Comparison of ENCODE assay signal across 8 mouse cellular contexts in genomic region chr17:22739173-22739572, GRCm38 (mm10).
DNase-seq lines count a peak whose midpoint lies in the region; ATAC-seq and TF ChIP-seq lines count a peak whose summit lies in the region.

No protein-coding gene starts in this region.

- ATAC-seq in heart, postnatal 0 days (ENCODE audit: insufficient read depth, low read depth): 0 out of 2 replicates have a peak, but pooled peaks have one; percentile 7
- peak; percentile 25; the same call in 1 of the 2 replicates for ATAC-seq in hindbrain, postnatal 0 days
- ATAC-seq in midbrain, embryonic 14.5 days (ENCODE audit: low FRiP score, low TSS enrichment): no peak

- WGBS in heart, postnatal 0 days: 6% methylated on average over 12 of the region's 12 CpGs
- WGBS in hindbrain, postnatal 0 days: 7% methylated on average over 12 of the region's 12 CpGs
- WGBS in midbrain, embryonic 14.5 days: 14% methylated on average over 12 of the region's 12 CpGs

- peak overlapping the region; percentile 47 for H3K27ac ChIP-seq in heart, postnatal 0 days (ENCODE audit: low read depth)
- peak overlapping the region; percentile 71 for H3K27ac ChIP-seq in brown adipose tissue, adult 24 weeks (replicated peaks; ENCODE audit: low read depth, low read length)
- peak overlapping the region; percentile 79 for H3K27ac ChIP-seq in hindbrain, postnatal 0 days
- H3K27ac ChIP-seq in midbrain, embryonic 14.5 days (replicated peaks; ENCODE audit: low read depth, low read length): peak overlapping the region; percentile 87

- TF ChIP-seq EP300 in heart, postnatal 0 days (IDR thresholded peaks at IDR 0.05; ENCODE audit: low read depth): no peak

- no peak for DNase-seq in heart, postnatal 0 days (ENCODE audit: low spot score)
- no peak for DNase-seq in heart, postnatal 4 days
- DNase-seq in hindbrain, postnatal 0 days (ENCODE audit: low spot score): no peak
- DNase-seq in midbrain, embryonic 14.5 days: no peak
- DNase-seq in adrenal gland, postnatal 25 days: no peak
- no peak for DNase-seq in thymus, postnatal 36 days
- DNase-seq in layer of hippocampus, adult 11-12 months (ENCODE audit: low spot score): no peak

- H3K27me3 ChIP-seq in heart, postnatal 0 days (ENCODE audit: control insufficient read depth, insufficient read depth, low read length): no peaks in the 10 kb centered on the region
- no peaks in the 10 kb centered on the region for H3K27me3 ChIP-seq in hindbrain, postnatal 0 days (ENCODE audit: insufficient read depth, low read length)
- no peaks in the 10 kb centered on the region for H3K27me3 ChIP-seq in midbrain, embryonic 14.5 days (ENCODE audit: control insufficient read depth, insufficient read depth, low read length)

- H3K9me3 ChIP-seq in heart, postnatal 0 days (replicated peaks; ENCODE audit: control insufficient read depth, low read length): no peaks in the 10 kb centered on the region
- peaks cover 3% of the 10 kb centered on the region; the same call in 1 of the 2 replicates for H3K9me3 ChIP-seq in hindbrain, postnatal 0 days (ENCODE audit: low read length)
- H3K9me3 ChIP-seq in midbrain, embryonic 14.5 days (ENCODE audit: control insufficient read depth, low read length): peaks cover 14% of the 10 kb centered on the region

- TF ChIP-seq CTCF in heart, postnatal 0 days (IDR thresholded peaks at IDR 0.05; ENCODE audit: low read depth): no peak
- TF ChIP-seq CTCF in hindbrain, postnatal 0 days (IDR thresholded peaks at IDR 0.05; ENCODE audit: low read depth): no peak

- H3K4me2 ChIP-seq in heart, postnatal 0 days (ENCODE audit: low read depth, low read length): peak overlapping the region; percentile 59
- H3K4me2 ChIP-seq in hindbrain, postnatal 0 days (ENCODE audit: low read depth, low read length): peak overlapping the region; percentile 58
- peak overlapping the region; percentile 52 for H3K4me2 ChIP-seq in midbrain, embryonic 14.5 days (ENCODE audit: low read length)

- no peaks in the 10 kb centered on the region; the same call in 1 of the 2 replicates for H3K36me3 ChIP-seq in heart, postnatal 0 days (replicated peaks; ENCODE audit: control insufficient read depth, insufficient read depth, low read length)
- H3K36me3 ChIP-seq in hindbrain, postnatal 0 days (ENCODE audit: insufficient read depth, low read length): no peaks in the 10 kb centered on the region
- H3K36me3 ChIP-seq in midbrain, embryonic 14.5 days (ENCODE audit: control insufficient read depth, insufficient read depth, low read length): 0 out of 2 replicates have a peak, but pooled peaks cover 5% of the 10 kb centered on the region

- peak overlapping the region; percentile 60 for H3K9ac ChIP-seq in heart, postnatal 0 days (replicated peaks; ENCODE audit: low read depth, low read length)
- peak overlapping the region; percentile 59 for H3K9ac ChIP-seq in hindbrain, postnatal 0 days (replicated peaks; ENCODE audit: low read length)
- peak overlapping the region; percentile 57 for H3K9ac ChIP-seq in midbrain, embryonic 14.5 days (replicated peaks; ENCODE audit: low read length)

- peak overlapping the region; percentile 57 for H3K4me3 ChIP-seq in heart, postnatal 0 days (ENCODE audit: low read depth, low read length)
- peak overlapping the region; percentile 85 for H3K4me3 ChIP-seq in brown adipose tissue, adult 24 weeks (ENCODE audit: insufficient read depth, low read depth, low read length)
- H3K4me3 ChIP-seq in hindbrain, postnatal 0 days (ENCODE audit: low read length): peak overlapping the region; percentile 57
- peak overlapping the region; percentile 55 for H3K4me3 ChIP-seq in midbrain, embryonic 14.5 days (replicated peaks; ENCODE audit: low read depth, low read length)

- no peaks in the 10 kb centered on the region for H3K4me1 ChIP-seq in heart, postnatal 0 days (ENCODE audit: control insufficient read depth, insufficient read depth)
- H3K4me1 ChIP-seq in brown adipose tissue, adult 24 weeks (ENCODE audit: control insufficient read depth, insufficient read depth, insufficient read length, low read length): peaks cover 2% of the 10 kb centered on the region; the same call in 1 of the 2 replicates
- no peaks in the 10 kb centered on the region for H3K4me1 ChIP-seq in hindbrain, postnatal 0 days (ENCODE audit: insufficient read depth, low read length)
- H3K4me1 ChIP-seq in midbrain, embryonic 14.5 days (ENCODE audit: control insufficient read depth, insufficient read depth, low read length): no peaks in the 10 kb centered on the region
